Mouse (Mus musculus) ES-Bruce4 (cell line): ENCODE data around the gene Adgrl1.

Experiments
- CTCF ChIP-seq: IDR thresholded peaks from one replicate; pipeline ENCODE4 v1.8.1; 2011; ENCODE audit warnings: low read depth, low read length
- EP300 ChIP-seq: IDR thresholded peaks from 2 replicates; pipeline ENCODE4 v1.6.1; 2011; ENCODE audit warnings: low read depth, low read length; ENCODE audit not compliant: insufficient read depth

- TF ChIP-seq CTCF = no peak
- TF ChIP-seq EP300 = no peak
These were observed 45.6 kb downstream of the Adgrl1 start for GRCm38 (mm10) chr8:83945540-83945939.
